Mouse (Mus musculus): ENCODE measurements around the gene Ddx58. TPM values are rescaled to one million over a fixed set of nuclear protein-coding genes. Genes with fewer than 3 reads are reported as not detected.

Ddx58 gene
- polyA plus RNA-seq, 1 experiment from 2014 or later = 7.5 TPM

GRCm38 (mm10) chr4:40233062-40233664, 6.5 kb downstream of the Ddx58 start:
- ATAC-seq (ENCODE audit: extremely low read depth, insufficient number of reproducible peaks, low FRiP score, low TSS enrichment) = no peak
- Histone ChIP-seq H3K36me3 (peaks cover 19% of the 10 kb centered on the region), H3K4me3 (no peak overlapping the region), H3K9ac (no peak overlapping the region), H3K4me1 (no peaks in the 10 kb centered on the region), H3K9me3 (no peaks in the 10 kb centered on the region), H3K4me2 (no peak overlapping the region), H3K27ac (replicated peaks) (no peak overlapping the region), H3K27me3 (replicated peaks) (no peaks in the 10 kb centered on the region)
- WGBS = 89% methylated on average over 7 of the region's 7 CpGs

GRCm38 (mm10) chr4:40229723-40230122, 9.9 kb downstream of the Ddx58 start:
- Histone ChIP-seq H3K4me2 (no peak overlapping the region), H3K9me3 (no peaks in the 10 kb centered on the region), H3K27me3 (replicated peaks) (no peaks in the 10 kb centered on the region), H3K9ac (no peak overlapping the region), H3K36me3 (peaks cover 28% of the 10 kb centered on the region), H3K4me1 (no peaks in the 10 kb centered on the region), H3K4me3 (no peak overlapping the region), H3K27ac (replicated peaks) (no peak overlapping the region)
- no peak for ATAC-seq (ENCODE audit: extremely low read depth, insufficient number of reproducible peaks, low FRiP score, low TSS enrichment)
- WGBS = 70% methylated on average over 6 of the region's 6 CpGs

- Histone ChIP-seq H3K27me3 (replicated peaks) (0 out of 2 replicates have a peak, but pooled peaks cover 2% of the 10 kb centered on the region), H3K9ac (no peak overlapping the region), H3K9me3 (no peaks in the 10 kb centered on the region), H3K4me1 (no peaks in the 10 kb centered on the region), H3K4me2 (no peak overlapping the region), H3K4me3 (no peak overlapping the region), H3K27ac (replicated peaks) (no peak overlapping the region), H3K36me3 (peaks cover 28% of the 10 kb centered on the region)
- WGBS = 76% methylated on average over 7 of the region's 7 CpGs
- no peak for ATAC-seq (ENCODE audit: extremely low read depth, insufficient number of reproducible peaks, low FRiP score, low TSS enrichment)
Measured at GRCm38 (mm10) chr4:40227886-40228285, 11.7 kb downstream of the Ddx58 start.

- H3K4me2 ChIP-seq = no peak overlapping the region
- H3K4me3 ChIP-seq = no peak overlapping the region
- no peaks in the 10 kb centered on the region for H3K4me1 ChIP-seq
- H3K36me3 ChIP-seq = peaks cover 27% of the 10 kb centered on the region
- 76% methylated on average over 11 of the region's 11 CpGs for WGBS
- H3K9me3 ChIP-seq = no peaks in the 10 kb centered on the region
- ATAC-seq (ENCODE audit: extremely low read depth, insufficient number of reproducible peaks, low FRiP score, low TSS enrichment) = no peak
- H3K27me3 ChIP-seq (replicated peaks) = peaks cover 9% of the 10 kb centered on the region
- no peak overlapping the region for H3K27ac ChIP-seq (replicated peaks)
- H3K9ac ChIP-seq = no peak overlapping the region
Measured at GRCm38 (mm10) chr4:40227131-40227530, 12.5 kb downstream of the Ddx58 start.

- Histone ChIP-seq H3K9me3 (no peaks in the 10 kb centered on the region), H3K27ac (replicated peaks) (no peak overlapping the region), H3K27me3 (replicated peaks) (peaks cover 20% of the 10 kb centered on the region), H3K9ac (no peak overlapping the region), H3K4me2 (no peak overlapping the region), H3K4me1 (0 out of 2 replicates have a peak, but pooled peaks cover 2% of the 10 kb centered on the region), H3K4me3 (no peak overlapping the region), H3K36me3 (peaks cover 27% of the 10 kb centered on the region)
- 55% methylated on average over 5 of the region's 5 CpGs for WGBS
- ATAC-seq (ENCODE audit: extremely low read depth, insufficient number of reproducible peaks, low FRiP score, low TSS enrichment) = no peak
Measured at GRCm38 (mm10) chr4:40226095-40226494, 13.5 kb downstream of the Ddx58 start.

- Histone ChIP-seq H3K4me1 (peaks cover 10% of the 10 kb centered on the region), H3K9ac (no peak overlapping the region), H3K36me3 (peaks cover 33% of the 10 kb centered on the region), H3K27ac (replicated peaks) (no peak overlapping the region), H3K4me2 (no peak overlapping the region), H3K4me3 (no peak overlapping the region), H3K9me3 (no peaks in the 10 kb centered on the region), H3K27me3 (replicated peaks) (peaks cover 22% of the 10 kb centered on the region)
- 39% methylated on average over 21 of the region's 21 CpGs for WGBS
- ATAC-seq (ENCODE audit: extremely low read depth, insufficient number of reproducible peaks, low FRiP score, low TSS enrichment) = no peak
Measured at GRCm38 (mm10) chr4:40221876-40222585, 17.6 kb downstream of the Ddx58 start.

GRCm38 (mm10) chr4:40221004-40221760, 18.4 kb downstream of the Ddx58 start:
- Histone ChIP-seq H3K4me1 (peaks cover 10% of the 10 kb centered on the region), H3K9ac (no peak overlapping the region), H3K9me3 (no peaks in the 10 kb centered on the region), H3K36me3 (peaks cover 40% of the 10 kb centered on the region), H3K27ac (replicated peaks) (no peak overlapping the region), H3K27me3 (replicated peaks) (peaks cover 22% of the 10 kb centered on the region), H3K4me3 (no peak overlapping the region), H3K4me2 (peak overlapping the region; percentile 61)
- no peak for ATAC-seq (ENCODE audit: extremely low read depth, insufficient number of reproducible peaks, low FRiP score, low TSS enrichment)
- 26% methylated on average over 14 of the region's 14 CpGs for WGBS

- peak overlapping the region; percentile 27 for H3K4me3 ChIP-seq
- peaks cover 43% of the 10 kb centered on the region for H3K36me3 ChIP-seq
- H3K4me2 ChIP-seq = peak overlapping the region; percentile 61
- WGBS = 20% methylated on average over 12 of the region's 12 CpGs
- peaks cover 22% of the 10 kb centered on the region for H3K27me3 ChIP-seq (replicated peaks)
- ATAC-seq (ENCODE audit: extremely low read depth, insufficient number of reproducible peaks, low FRiP score, low TSS enrichment) = no peak
- H3K27ac ChIP-seq (replicated peaks) = no peak overlapping the region
- peaks cover 10% of the 10 kb centered on the region for H3K4me1 ChIP-seq
- H3K9me3 ChIP-seq = no peaks in the 10 kb centered on the region
- H3K9ac ChIP-seq = peak overlapping the region; percentile 56
Measured at GRCm38 (mm10) chr4:40220437-40220836, 19.2 kb downstream of the Ddx58 start.

GRCm38 (mm10) chr4:40218382-40218781, 21.2 kb downstream of the Ddx58 start:
- no peak overlapping the region for H3K9ac ChIP-seq
- H3K4me3 ChIP-seq = no peak overlapping the region
- H3K36me3 ChIP-seq = peaks cover 39% of the 10 kb centered on the region
- ATAC-seq (ENCODE audit: extremely low read depth, insufficient number of reproducible peaks, low FRiP score, low TSS enrichment) = no peak
- WGBS = 66% methylated on average over 7 of the region's 7 CpGs
- peaks cover 22% of the 10 kb centered on the region for H3K27me3 ChIP-seq (replicated peaks)
- H3K9me3 ChIP-seq = no peaks in the 10 kb centered on the region
- H3K4me1 ChIP-seq = peaks cover 10% of the 10 kb centered on the region
- no peak overlapping the region for H3K4me2 ChIP-seq
- no peak overlapping the region for H3K27ac ChIP-seq (replicated peaks)

GRCm38 (mm10) chr4:40217910-40218309, 21.7 kb downstream of the Ddx58 start:
- no peak overlapping the region for H3K4me2 ChIP-seq
- H3K27me3 ChIP-seq (replicated peaks) = peaks cover 20% of the 10 kb centered on the region
- H3K4me1 ChIP-seq = peaks cover 10% of the 10 kb centered on the region
- H3K36me3 ChIP-seq = peaks cover 39% of the 10 kb centered on the region
- 47% methylated on average over 3 of the region's 3 CpGs for WGBS
- no peak overlapping the region for H3K27ac ChIP-seq (replicated peaks)
- ATAC-seq (ENCODE audit: extremely low read depth, insufficient number of reproducible peaks, low FRiP score, low TSS enrichment) = no peak
- H3K9ac ChIP-seq = no peak overlapping the region
- no peak overlapping the region for H3K4me3 ChIP-seq
- no peaks in the 10 kb centered on the region for H3K9me3 ChIP-seq

GRCm38 (mm10) chr4:40212177-40212576, 27.5 kb downstream of the Ddx58 start:
- H3K27me3 ChIP-seq (replicated peaks) = no peaks in the 10 kb centered on the region
- H3K36me3 ChIP-seq = peaks cover 53% of the 10 kb centered on the region
- H3K9ac ChIP-seq = no peak overlapping the region
- H3K4me2 ChIP-seq = no peak overlapping the region
- 76% methylated on average over 4 of the region's 6 CpGs for whole genome bisulfite sequencing
- ATAC-seq (ENCODE audit: extremely low read depth, insufficient number of reproducible peaks, low FRiP score, low TSS enrichment) = no peak
- no peak overlapping the region for H3K27ac ChIP-seq (replicated peaks)
- H3K4me1 ChIP-seq = 0 out of 2 replicates have a peak, but pooled peaks cover 3% of the 10 kb centered on the region
- no peaks in the 10 kb centered on the region for H3K9me3 ChIP-seq
- H3K4me3 ChIP-seq = no peak overlapping the region
